8 mouse cellular contexts compared by ENCODE assay signal in the genomic region with DNA sequence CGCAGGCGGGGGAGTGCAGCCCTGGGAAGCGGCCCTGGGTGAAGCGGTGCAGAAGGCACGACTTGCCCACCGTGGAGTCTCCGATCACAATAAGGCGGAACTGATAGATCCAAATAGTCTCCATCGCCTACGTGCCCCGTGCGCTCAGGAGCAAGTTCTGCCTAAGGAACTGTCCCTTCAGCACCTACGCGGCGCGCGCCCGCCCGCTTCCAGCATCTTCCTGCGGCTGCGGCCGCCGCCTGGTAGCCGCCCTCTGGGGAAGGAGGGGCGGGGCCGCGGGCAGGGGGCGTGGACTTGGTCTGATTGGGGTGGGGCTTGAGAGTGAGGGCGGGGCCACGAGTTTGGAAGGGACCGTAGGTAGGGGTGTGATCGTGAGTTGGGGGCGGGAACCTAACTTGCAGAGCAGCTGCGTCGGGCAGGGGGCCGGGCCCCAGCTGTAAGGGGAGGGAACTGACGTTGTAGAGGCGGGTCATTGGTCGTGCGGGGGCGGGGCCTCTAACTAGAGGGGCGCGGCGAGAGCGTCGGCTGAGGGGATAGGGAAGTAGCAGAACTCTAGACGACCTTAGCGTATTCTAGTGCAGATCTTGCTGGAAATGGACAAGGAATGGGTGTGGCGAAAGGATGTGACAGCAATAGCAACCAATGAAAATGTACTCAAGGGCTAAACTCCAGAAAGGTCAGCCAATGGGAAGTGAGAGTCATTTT. TPM values are rescaled to one million over a fixed set of nuclear protein-coding genes. Genes with fewer than 3 reads are reported as not detected.
DNase-seq lines count a peak whose midpoint lies in the region; ATAC-seq lines count a peak whose summit lies in the region.

A gene (minus strand): TSS at position 241 of the 705 bp plus-strand sequence.

- peak within 1 kb of the TSS; percentile 61 for H3K9ac ChIP-seq in forebrain, embryonic 11.5 days (ENCODE audit: low read length)
- H3K9ac ChIP-seq in heart, embryonic 16.5 days (ENCODE audit: low read length): no peak within 1 kb of the TSS
- H3K9ac ChIP-seq in liver, embryonic 15.5 days: no peak within 1 kb of the TSS; the same call in 1 of the 2 replicates
- peak within 1 kb of the TSS; percentile 60 for H3K9ac ChIP-seq in neural tube, embryonic 11.5 days (ENCODE audit: low read length)
- H3K9ac ChIP-seq in stomach, embryonic 16.5 days (ENCODE audit: low read length): no peak within 1 kb of the TSS

- H3K9me3 ChIP-seq in forebrain, embryonic 11.5 days (ENCODE audit: control insufficient read depth, low read length): no peaks in the 10 kb centered on the region
- H3K9me3 ChIP-seq in heart, embryonic 16.5 days (replicated peaks; ENCODE audit: control insufficient read depth, low read length): no peaks in the 10 kb centered on the region
- H3K9me3 ChIP-seq in liver, embryonic 15.5 days (replicated peaks): no peaks in the 10 kb centered on the region
- H3K9me3 ChIP-seq in neural tube, embryonic 11.5 days (ENCODE audit: control insufficient read depth, low read length): no peaks in the 10 kb centered on the region
- H3K9me3 ChIP-seq in stomach, embryonic 16.5 days (replicated peaks; ENCODE audit: control insufficient read depth, low read length): no peaks in the 10 kb centered on the region

- H3K27me3 ChIP-seq in forebrain, embryonic 11.5 days (ENCODE audit: control insufficient read depth, insufficient read depth, low read length): no peaks in the 10 kb centered on the region
- peaks cover 11% of the 10 kb centered on the region for H3K27me3 ChIP-seq in heart, embryonic 16.5 days (ENCODE audit: control insufficient read depth, insufficient read depth, low read length)
- peaks cover 22% of the 10 kb centered on the region for H3K27me3 ChIP-seq in liver, embryonic 15.5 days
- no peaks in the 10 kb centered on the region for H3K27me3 ChIP-seq in neural tube, embryonic 11.5 days (ENCODE audit: control insufficient read depth, insufficient read depth, low read length)
- no peaks in the 10 kb centered on the region for H3K27me3 ChIP-seq in stomach, embryonic 16.5 days (ENCODE audit: control insufficient read depth, insufficient read depth, low read length)

- H3K4me3 ChIP-seq in forebrain, embryonic 11.5 days (ENCODE audit: low read depth, low read length): peak within 1 kb of the TSS; percentile 60
- peak within 1 kb of the TSS; percentile 51 for H3K4me3 ChIP-seq in heart, embryonic 16.5 days (ENCODE audit: low read length)
- H3K4me3 ChIP-seq in liver, embryonic 15.5 days (replicated peaks): peak within 1 kb of the TSS; percentile 49
- H3K4me3 ChIP-seq in neural tube, embryonic 11.5 days (ENCODE audit: low read depth, low read length): peak within 1 kb of the TSS; percentile 48
- H3K4me3 ChIP-seq in stomach, embryonic 16.5 days (replicated peaks; ENCODE audit: low read length): peak within 1 kb of the TSS; percentile 48

- DNase-seq in c-Kit-positive CD71-positive TER-119-negative erythroid progenitor cells, embryonic 14.5 days (ENCODE audit: low read depth): peak; percentile 69
- DNase-seq in forebrain, embryonic 11.5 days (ENCODE audit: low spot score): peak; percentile 97
- DNase-seq in kidney, postnatal 36 days: peak; percentile 56 to 88
- peak; percentile 94 for DNase-seq in neural tube, embryonic 11.5 days (ENCODE audit: low spot score)

- WGBS in forebrain, embryonic 11.5 days: under 1% methylated on average over 48 of the region's 49 CpGs
- under 1% methylated on average over 48 of the region's 49 CpGs for WGBS in heart, embryonic 16.5 days
- 1% methylated on average over 47 of the region's 49 CpGs for WGBS in liver, embryonic 15.5 days (ENCODE audit: insufficient replicate concordance)
- WGBS in neural tube, embryonic 11.5 days: under 1% methylated on average over 44 of the region's 49 CpGs
- under 1% methylated on average over 48 of the region's 49 CpGs for WGBS in stomach, embryonic 16.5 days

- H3K4me2 ChIP-seq in forebrain, embryonic 11.5 days (ENCODE audit: low read depth, low read length, severe bottlenecking): peak within 1 kb of the TSS; percentile 69
- H3K4me2 ChIP-seq in heart, embryonic 16.5 days (ENCODE audit: low read depth, low read length): peak within 1 kb of the TSS; percentile 77
- H3K4me2 ChIP-seq in liver, embryonic 15.5 days: peak within 1 kb of the TSS; percentile 65
- peak within 1 kb of the TSS; percentile 77 for H3K4me2 ChIP-seq in neural tube, embryonic 11.5 days (ENCODE audit: low read depth)
- H3K4me2 ChIP-seq in stomach, embryonic 16.5 days (ENCODE audit: low read depth, low read length): peak within 1 kb of the TSS; percentile 75

- H3K36me3 ChIP-seq in forebrain, embryonic 11.5 days (ENCODE audit: control insufficient read depth, insufficient read depth, low read length): no peaks in the 10 kb centered on the region
- no peaks in the 10 kb centered on the region for H3K36me3 ChIP-seq in heart, embryonic 16.5 days (ENCODE audit: control insufficient read depth, insufficient read depth)
- H3K36me3 ChIP-seq in liver, embryonic 15.5 days (replicated peaks): no peaks in the 10 kb centered on the region
- no peaks in the 10 kb centered on the region for H3K36me3 ChIP-seq in neural tube, embryonic 11.5 days (ENCODE audit: control insufficient read depth, insufficient read depth, low read length)
- H3K36me3 ChIP-seq in stomach, embryonic 16.5 days (ENCODE audit: control insufficient read depth, insufficient read depth, low read length): no peaks in the 10 kb centered on the region

- no peak within 1 kb of the TSS; the same call in 1 of the 2 replicates for H3K27ac ChIP-seq in forebrain, embryonic 11.5 days (ENCODE audit: low read depth, low read length)
- no peak within 1 kb of the TSS for H3K27ac ChIP-seq in heart, embryonic 16.5 days (ENCODE audit: low read length)
- H3K27ac ChIP-seq in liver, embryonic 15.5 days (replicated peaks): no peak within 1 kb of the TSS
- 0 out of 2 replicates have a peak within 1 kb of the TSS, but pooled peaks have one; percentile 2 for H3K27ac ChIP-seq in neural tube, embryonic 11.5 days (ENCODE audit: low read depth, low read length)
- H3K27ac ChIP-seq in stomach, embryonic 16.5 days (ENCODE audit: low read length): no peak within 1 kb of the TSS

- peak; percentile 73 for ATAC-seq in CD4-positive, CD25-positive, alpha-beta regulatory T cell, adult 4 months
- ATAC-seq in forebrain, embryonic 11.5 days (replicated peaks; ENCODE audit: low FRiP score): peak; percentile 99
- ATAC-seq in heart, embryonic 16.5 days (replicated peaks; ENCODE audit: extremely low read depth, insufficient read depth, low FRiP score): peak; percentile 89
- peak; percentile 83 for ATAC-seq in liver, embryonic 15.5 days (ENCODE audit: insufficient read depth)
- ATAC-seq in neural tube, embryonic 11.5 days (ENCODE audit: insufficient read depth, low FRiP score, low TSS enrichment): peak; percentile 96
- ATAC-seq in stomach, embryonic 16.5 days (ENCODE audit: insufficient read depth, low FRiP score): peak; percentile 96

- no peaks in the 10 kb centered on the region; the same call in 1 of the 2 replicates for H3K4me1 ChIP-seq in forebrain, embryonic 11.5 days (replicated peaks; ENCODE audit: control insufficient read depth, insufficient read depth, low read length)
- H3K4me1 ChIP-seq in heart, embryonic 16.5 days (ENCODE audit: control insufficient read depth, insufficient read depth, low read length): peaks cover 7% of the 10 kb centered on the region
- peaks cover 13% of the 10 kb centered on the region for H3K4me1 ChIP-seq in liver, embryonic 15.5 days (replicated peaks)
- no peaks in the 10 kb centered on the region for H3K4me1 ChIP-seq in neural tube, embryonic 11.5 days (ENCODE audit: control insufficient read depth, insufficient read depth, low read length)
- H3K4me1 ChIP-seq in stomach, embryonic 16.5 days (ENCODE audit: control insufficient read depth, insufficient read depth, low read length): peaks cover 10% of the 10 kb centered on the region; the same call in 1 of the 2 replicates

RNA-seq across cellular contexts. Expression of the gene that starts here (rescaled TPM):
- not detected for polyA plus RNA-seq in CD4-positive, CD25-positive, alpha-beta regulatory T cell, adult 4 months (2017; shearing (Covaris generic))
- polyA plus RNA-seq in forebrain, embryonic 11.5 days (2014; fragmentation: Nextera tagmentation; extraction: Ambion mirVana): 4.8 TPM in 2 replicates
- polyA plus RNA-seq in heart, embryonic 16.5 days (2015; fragmentation: Nextera tagmentation; extraction: Ambion mirVana): 0.12 and 0.30 TPM in 2 replicates
- 0.71 and 0.84 TPM in 2 replicates for polyA plus RNA-seq in liver, embryonic 15.5 days (2015; fragmentation: Nextera tagmentation; extraction: Ambion mirVana)
- 5.1 and 6.0 TPM in 2 replicates for polyA plus RNA-seq in neural tube, embryonic 11.5 days (2014; fragmentation: Nextera tagmentation; extraction: Ambion mirVana)
- polyA plus RNA-seq in stomach, embryonic 16.5 days (2015; fragmentation: Nextera tagmentation; extraction: Ambion mirVana): 0.40 and 0.51 TPM in 2 replicates

Comparison
In these comparisons a context has a peak if more than half of its experiments do, and no peak if none do; other contexts are left out.
1. Peak in ATAC-seq in CD4-positive, CD25-positive, alpha-beta regulatory T cell, adult 4 months; RNA of the gene not detected or under 1 TPM.
2. Peak in ATAC-seq, H3K4me3 ChIP-seq and H3K4me2 ChIP-seq in heart, embryonic 16.5 days; RNA of the gene not detected or under 1 TPM.
3. Peak in ATAC-seq, H3K4me3 ChIP-seq and H3K4me2 ChIP-seq in liver, embryonic 15.5 days; RNA of the gene not detected or under 1 TPM.
4. Peak in ATAC-seq, H3K4me3 ChIP-seq and H3K4me2 ChIP-seq in stomach, embryonic 16.5 days; RNA of the gene not detected or under 1 TPM.
5. H3K9ac ChIP-seq: peak in forebrain, embryonic 11.5 days (single experiment) and neural tube, embryonic 11.5 days (single experiment); none in heart, embryonic 16.5 days (single experiment), liver, embryonic 15.5 days (single experiment) and stomach, embryonic 16.5 days (single experiment).
6. Peak in every context shown above with its lines, with median percentiles within 50 percentile points of each other: ATAC-seq, DNase-seq, H3K4me2 ChIP-seq and H3K4me3 ChIP-seq.